41 mouse cellular contexts compared by ENCODE assay signal in the genomic region with DNA sequence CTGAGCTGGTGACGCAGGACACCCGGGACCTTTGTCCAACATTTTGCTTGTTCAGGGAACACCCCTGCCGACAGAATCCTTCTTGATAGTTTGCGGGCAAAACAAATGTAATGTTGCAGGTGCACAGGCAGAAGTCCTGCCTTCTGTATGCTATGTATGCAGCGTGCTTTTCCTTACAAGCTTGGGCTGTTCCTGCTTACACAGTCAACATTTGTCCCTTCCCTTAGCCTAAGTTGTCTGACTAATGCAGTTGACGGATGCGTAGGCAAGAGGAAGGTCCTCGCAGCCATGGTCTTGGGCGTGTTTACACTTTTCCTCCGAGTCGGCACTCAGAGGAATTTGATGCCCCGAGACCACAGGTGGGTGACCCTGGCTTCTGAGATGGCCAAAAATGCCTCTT. TPM values are rescaled to one million over a fixed set of nuclear protein-coding genes. Genes with fewer than 3 reads are reported as not detected.
"Had no signal": no experiment of that assay in that cellular context is flagged by ENCODE, and none has a peak within 500 bp of the region (broad histone marks: within the 10 kb centered on the region; RNA-seq: fewer than 3 reads in every experiment).

No protein-coding gene starts in this region.

- H3K36me3 ChIP-seq: limb, embryonic 13.5 days; liver, embryonic 12.5 days; liver, embryonic 13.5 days; liver, embryonic 15.5 days; lung, embryonic 15.5 days; midbrain, embryonic 10.5 days; midbrain, embryonic 12.5 days; midbrain, embryonic 13.5 days; midbrain, embryonic 15.5 days had no signal

- H3K9me3 ChIP-seq: limb, embryonic 13.5 days; limb, embryonic 15.5 days; liver, embryonic 12.5 days; liver, embryonic 13.5 days; liver, embryonic 15.5 days; lung, embryonic 15.5 days; midbrain, embryonic 10.5 days; midbrain, embryonic 12.5 days; midbrain, embryonic 13.5 days; midbrain, embryonic 15.5 days had no signal

- ATAC-seq: liver, embryonic 12.5 days; lung, postnatal 0 days; midbrain, embryonic 13.5 days; midbrain, embryonic 15.5 days; midbrain, embryonic 16.5 days had no signal

- H3K4me1 ChIP-seq: liver, embryonic 12.5 days; liver, embryonic 13.5 days; liver, embryonic 15.5 days; megakaryocyte, embryonic 14.5 days; midbrain, embryonic 12.5 days; midbrain, embryonic 13.5 days; midbrain, embryonic 15.5 days had no signal

- H3K27ac ChIP-seq: left cerebral cortex, adult 2 months; limb, embryonic 13.5 days; limb, embryonic 15.5 days; liver, embryonic 12.5 days; liver, embryonic 13.5 days; liver, embryonic 14.5 days; liver, embryonic 15.5 days; lung, embryonic 15.5 days; macrophage; midbrain, embryonic 10.5 days; midbrain, embryonic 12.5 days; midbrain, embryonic 13.5 days; midbrain, embryonic 15.5 days had no signal

- H3K4me2 ChIP-seq: limb, embryonic 13.5 days; limb, embryonic 15.5 days; liver, embryonic 11.5 days; liver, embryonic 12.5 days; liver, embryonic 13.5 days; liver, embryonic 15.5 days; lung, embryonic 14.5 days; lung, embryonic 15.5 days; midbrain, embryonic 11.5 days; midbrain, embryonic 12.5 days; midbrain, embryonic 13.5 days; midbrain, embryonic 15.5 days had no signal

- H3K4me3 ChIP-seq: left cerebral cortex, adult 2 months; limb, embryonic 13.5 days; limb, embryonic 15.5 days; liver, embryonic 12.5 days; liver, embryonic 13.5 days; liver, embryonic 15.5 days; lung, embryonic 15.5 days; megakaryocyte, embryonic 14.5 days; midbrain, embryonic 10.5 days; midbrain, embryonic 12.5 days; midbrain, embryonic 13.5 days; midbrain, embryonic 15.5 days; myocyte had no signal

- H3K9ac ChIP-seq: limb, embryonic 13.5 days; limb, embryonic 15.5 days; liver, embryonic 12.5 days; liver, embryonic 13.5 days; liver, embryonic 14.5 days; liver, embryonic 15.5 days; liver, postnatal 0 days; lung, embryonic 14.5 days; lung, embryonic 15.5 days; midbrain, embryonic 12.5 days; midbrain, embryonic 13.5 days; midbrain, embryonic 15.5 days had no signal

- H3K27me3 ChIP-seq: limb, embryonic 13.5 days; limb, embryonic 15.5 days; liver, embryonic 12.5 days; liver, embryonic 13.5 days; liver, embryonic 15.5 days; lung, embryonic 15.5 days; midbrain, embryonic 12.5 days; midbrain, embryonic 13.5 days; midbrain, embryonic 15.5 days had no signal

- DNase-seq: left cerebral cortex, postnatal 4 days; liver; liver, embryonic 13.5 days; lung, adult 18-20 months; lung, adult 2 months; lung, embryonic 14.5 days; lung, postnatal 10 days; lung, postnatal 14 days; lung, postnatal 36 days; lung, postnatal 4 days; midbrain, embryonic 14.5 days had no signal

RNA-seq across cellular contexts. Expression of gene Dmbt1, which starts 46.7 kb away (rescaled TPM):
- total RNA-seq: left cerebral cortex, adult 2 months; left cerebral cortex, postnatal 10 days; left cerebral cortex, postnatal 14 days; left cerebral cortex, postnatal 25 days; left cerebral cortex, postnatal 36 days; megakaryocyte progenitor cell, adult 5-6 weeks; megakaryocyte, adult 5-6 weeks; megakaryocyte-erythroid progenitor cell, adult 5-6 weeks; monocyte, adult 5-6 weeks had no signal
- polyA plus RNA-seq: limb, embryonic 11.5 days; liver, embryonic 11.5 days; liver, embryonic 12.5 days; liver, embryonic 13.5 days; liver, embryonic 14.5 days; lung, embryonic 14.5 days; lung, embryonic 15.5 days; lung, embryonic 16.5 days; lung, postnatal 0 days; macrophage; midbrain, embryonic 10.5 days; midbrain, embryonic 11.5 days; midbrain, embryonic 12.5 days; midbrain, embryonic 13.5 days; midbrain, embryonic 14.5 days; midbrain, embryonic 16.5 days; myocyte; neural tube, embryonic 11.5 days had no signal

RNA-seq across cellular contexts. Expression of gene Htra1, which starts 49.3 kb away (rescaled TPM):
- total RNA-seq: megakaryocyte, adult 5-6 weeks; megakaryocyte-erythroid progenitor cell, adult 5-6 weeks; monocyte, adult 5-6 weeks had no signal
